Mouse (Mus musculus) C2C12 (cell line): Measurements from ENCODE around the gene Nol11.

Source experiments
- CTCF ChIP-seq: IDR thresholded peaks from one replicate; pipeline ENCODE4 v1.5.1; 2011; ENCODE audit not compliant: control insufficient read depth, insufficient read depth, insufficient read length
- FOSL1 ChIP-seq: IDR thresholded peaks from one replicate; pipeline ENCODE4 v1.8.0; 2011; ENCODE audit warnings: mild to moderate bottlenecking, low read length; ENCODE audit not compliant: poor library complexity, insufficient read depth, severe bottlenecking
- MAX ChIP-seq: IDR thresholded peaks from one replicate; pipeline ENCODE4 v1.6.1; 2011; ENCODE audit warnings: mild to moderate bottlenecking, control low read depth
- MYOD1 ChIP-seq: IDR thresholded peaks from one replicate; pipeline ENCODE4 v1.6.1; 2011; ENCODE audit warnings: low read depth; ENCODE audit not compliant: control insufficient read depth, insufficient read length
- MYOG ChIP-seq: IDR thresholded peaks from one replicate; pipeline ENCODE4 v1.6.1; 2011; ENCODE audit not compliant: control insufficient read depth, insufficient read length; ENCODE audit errors: extremely low read depth
- USF1 ChIP-seq: IDR thresholded peaks from one replicate; pipeline ENCODE4 v1.6.1; 2011; ENCODE audit warnings: low read depth, mild to moderate bottlenecking, control low read depth, moderate library complexity

- TF ChIP-seq FOSL1 = no peak
- no peak for TF ChIP-seq CTCF
- no peak for TF ChIP-seq USF1
- no peak for TF ChIP-seq MYOD1
- TF ChIP-seq MAX = no peak
- TF ChIP-seq MYOG = no peak
Observed at GRCm38 (mm10) chr11:107238506-107238905, 49.3 kb upstream of the Nol11 start.
